Mouse (Mus musculus): ENCODE results near the gene Lrrc1.
A peak's percentile ranks its signal among the peaks of the same experiment; 100 is the strongest.

The Lrrc1 gene

GRCm38 (mm10) chr9:77463861-77464260 is 80.8 kb downstream of the Lrrc1 start:
- no peak for DNase-seq (ENCODE audit: low read depth, low spot score)

- DNase-seq (ENCODE audit: low read depth, low spot score), result peak; percentile 44
Observed at GRCm38 (mm10) chr9:77463195-77463594, 81.5 kb downstream of the Lrrc1 start.

DNA sequence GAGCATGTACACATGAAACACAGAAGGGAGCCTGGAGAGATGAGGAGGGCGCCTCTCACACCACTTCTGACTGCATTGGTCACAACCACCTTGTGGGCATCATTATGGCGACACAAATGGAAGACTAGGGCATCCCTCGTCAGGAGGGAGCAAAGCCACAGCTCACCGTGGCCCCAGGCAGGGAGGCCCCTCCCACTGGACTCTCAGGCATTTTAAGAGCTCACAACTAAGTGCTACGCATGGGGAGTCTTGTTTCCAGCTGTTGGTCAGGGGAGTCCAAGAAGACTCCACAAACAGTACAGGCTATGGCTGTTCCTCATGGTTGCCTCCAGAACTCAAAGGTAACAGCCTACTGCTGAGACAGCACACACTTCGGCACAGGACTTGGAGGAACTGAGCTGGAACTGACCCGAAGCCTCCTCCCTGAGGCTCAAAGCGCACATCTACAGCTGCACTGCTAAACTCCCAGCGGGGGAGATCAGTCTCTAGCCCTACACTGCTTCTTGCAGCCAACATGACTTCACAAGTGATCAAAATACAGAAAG is 83.2 kb downstream of the Lrrc1 start:
- no peak for DNase-seq (ENCODE audit: low read depth, low spot score)

GRCm38 (mm10) chr9:77460408-77460807 is 84.3 kb downstream of the Lrrc1 start:
- DNase-seq (ENCODE audit: low read depth, low spot score), result no peak

GRCm38 (mm10) chr9:77459365-77459764 is 85.3 kb downstream of the Lrrc1 start:
- no peak for DNase-seq (ENCODE audit: low read depth, low spot score)

DNA sequence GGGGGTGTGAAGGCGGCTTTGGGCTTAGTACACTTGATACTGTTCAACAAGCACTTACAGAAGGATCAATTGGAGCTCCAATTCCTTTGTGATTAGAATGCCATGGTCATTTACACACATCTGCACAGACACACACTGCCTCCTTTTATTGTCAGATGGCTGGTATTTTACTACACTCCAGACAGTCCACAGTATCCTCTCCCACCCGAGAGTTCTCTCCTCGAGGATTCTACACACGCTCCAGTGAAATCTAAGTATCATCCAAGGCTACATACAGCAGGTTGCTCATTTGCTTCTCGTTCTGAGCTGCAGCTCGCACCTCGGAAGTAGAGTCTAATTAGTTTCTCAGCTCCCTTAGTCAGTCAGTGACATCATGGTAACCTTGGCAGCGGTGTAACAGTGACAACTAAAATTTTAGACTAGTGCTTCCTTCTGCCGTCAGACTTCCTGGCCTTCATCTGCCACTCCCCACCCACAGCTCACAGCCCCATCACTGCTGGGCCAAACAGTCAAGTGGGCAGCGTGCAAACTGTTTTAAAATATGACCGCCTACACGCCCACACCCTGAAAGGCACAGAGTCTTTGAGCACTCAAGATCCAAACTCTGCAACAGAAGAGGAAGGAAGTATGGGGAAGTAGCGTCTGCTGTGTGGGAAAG is 88.4 kb downstream of the Lrrc1 start:
- peak; percentile 66 for DNase-seq (ENCODE audit: low read depth, low spot score)

DNA sequence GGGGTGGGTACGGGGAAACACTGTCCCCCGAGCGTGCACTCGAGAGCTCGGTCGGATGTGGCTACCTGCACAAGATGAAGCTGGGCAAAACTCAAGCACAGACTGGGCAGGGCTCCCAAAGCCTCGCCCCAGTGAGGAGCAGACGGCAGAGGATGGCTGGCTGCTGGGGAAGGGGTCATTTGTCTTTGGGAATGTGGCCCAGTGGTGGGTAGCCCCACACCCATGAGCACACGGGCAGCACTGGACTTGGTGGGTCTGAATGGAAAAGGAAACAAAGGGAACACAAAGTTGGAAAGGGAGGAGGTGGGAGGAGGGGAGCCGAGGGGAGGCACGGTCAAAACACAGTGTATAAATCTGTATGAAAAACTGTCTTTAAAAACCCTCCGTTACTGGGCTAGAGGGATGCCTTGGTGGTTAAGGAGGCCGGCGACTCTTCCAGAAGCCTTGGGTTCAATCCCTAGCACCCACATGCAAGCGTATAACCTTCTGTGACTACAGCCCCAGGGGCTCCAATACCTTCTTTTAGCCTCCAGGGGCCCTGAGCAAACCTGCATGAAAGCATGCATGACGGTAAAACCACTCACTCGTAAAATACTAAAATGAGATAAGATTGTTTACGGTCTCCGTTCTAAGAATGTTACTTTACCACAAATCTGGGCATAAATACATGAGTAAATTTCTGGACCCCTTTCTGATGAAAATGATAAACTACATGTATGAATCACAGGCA is 89.1 kb downstream of the Lrrc1 start:
- no peak for DNase-seq (ENCODE audit: low read depth, low spot score)

DNA sequence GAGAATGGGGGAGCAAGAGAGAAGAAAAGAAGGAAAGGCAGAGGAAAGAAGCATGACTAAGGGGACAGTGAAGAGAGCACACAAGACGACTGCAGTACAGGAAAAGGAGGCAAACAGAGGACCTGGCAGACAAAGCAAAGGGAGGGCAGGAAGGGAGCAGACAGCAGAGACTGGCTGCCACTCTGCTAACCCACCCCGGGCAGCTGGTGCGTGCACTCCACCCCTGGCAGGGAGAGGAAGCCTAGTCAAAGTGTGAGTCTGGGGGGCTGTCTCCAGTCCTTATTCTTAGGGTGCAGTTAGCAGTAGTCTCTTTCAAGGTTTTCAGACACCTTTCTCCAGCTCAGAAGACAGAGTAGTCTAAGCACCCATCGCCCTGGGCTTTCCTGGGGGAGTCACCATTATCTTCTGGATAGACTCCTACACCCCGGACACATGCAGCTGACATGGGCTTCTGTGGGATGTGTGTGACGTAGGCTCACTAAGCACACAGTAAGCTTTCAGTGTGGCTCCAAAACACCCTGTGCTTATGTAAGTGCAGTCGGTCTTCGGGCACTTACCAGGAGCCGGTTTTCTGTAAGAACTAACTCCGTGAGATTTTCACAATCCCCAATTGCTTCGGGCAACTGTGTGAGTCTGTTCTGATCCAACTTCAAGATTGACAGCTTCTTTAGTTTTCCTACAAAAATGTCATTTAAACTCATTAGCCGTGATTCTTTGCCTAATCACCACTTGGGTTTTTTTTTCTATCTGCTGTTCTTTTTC is 92.4 kb downstream of the Lrrc1 start:
- no peak for DNase-seq (ENCODE audit: low read depth, low spot score)

GRCm38 (mm10) chr9:77450447-77450846 is 94.2 kb downstream of the Lrrc1 start:
- no peak for DNase-seq (ENCODE audit: low read depth, low spot score)

GRCm38 (mm10) chr9:77444876-77445275 is 99.8 kb downstream of the Lrrc1 start:
- DNase-seq (ENCODE audit: low read depth, low spot score), result no peak

DNA sequence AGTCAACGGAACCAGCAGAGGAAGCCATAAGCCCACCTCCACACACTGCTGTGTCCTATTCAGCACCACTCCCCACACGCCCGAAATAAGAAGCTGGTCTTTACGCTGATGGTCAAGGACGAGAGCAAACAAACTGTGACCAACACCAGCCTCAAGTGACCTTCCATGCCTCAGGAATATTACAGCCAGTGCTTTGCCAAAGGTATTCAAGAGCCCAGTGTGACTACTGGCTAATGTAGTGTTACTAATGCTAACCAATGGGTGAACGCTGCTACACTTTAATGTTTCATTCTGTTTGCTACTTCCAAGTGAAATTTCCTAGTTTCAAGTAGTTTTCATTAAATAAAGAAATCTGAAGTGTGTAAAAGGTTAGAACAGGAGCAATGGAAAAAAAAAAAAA is 105.3 kb downstream of the Lrrc1 start:
- DNase-seq (ENCODE audit: low read depth, low spot score), result no peak

- DNase-seq (ENCODE audit: low read depth, low spot score), result no peak
Observed at GRCm38 (mm10) chr9:77438836-77439271, 105.8 kb downstream of the Lrrc1 start.

GRCm38 (mm10) chr9:77437131-77437530 is 107.5 kb downstream of the Lrrc1 start:
- DNase-seq (ENCODE audit: low read depth, low spot score), result no peak

- no peak for DNase-seq (ENCODE audit: low read depth, low spot score)
Observed at GRCm38 (mm10) chr9:77434965-77435364, 109.7 kb downstream of the Lrrc1 start.

DNA sequence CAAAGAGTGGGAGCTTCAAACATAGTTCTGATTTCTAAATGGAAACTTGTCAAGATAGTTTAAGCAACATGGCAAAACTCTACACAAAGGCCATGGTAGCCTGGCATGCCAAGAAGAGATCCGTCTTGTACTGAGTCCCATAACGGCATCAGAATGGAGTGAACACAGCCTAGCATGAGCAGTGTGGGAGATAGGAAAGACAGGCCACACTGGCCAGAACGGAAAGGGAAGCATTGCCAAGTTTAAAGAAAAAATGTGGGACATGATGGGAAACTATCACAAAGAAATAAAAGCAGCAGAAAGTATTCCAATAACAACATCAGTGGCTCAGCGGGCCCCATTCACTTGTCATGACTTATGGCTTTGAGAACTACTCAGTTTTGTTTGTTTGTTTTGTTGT is 111.2 kb downstream of the Lrrc1 start:
- DNase-seq (ENCODE audit: low read depth, low spot score), result no peak

DNA sequence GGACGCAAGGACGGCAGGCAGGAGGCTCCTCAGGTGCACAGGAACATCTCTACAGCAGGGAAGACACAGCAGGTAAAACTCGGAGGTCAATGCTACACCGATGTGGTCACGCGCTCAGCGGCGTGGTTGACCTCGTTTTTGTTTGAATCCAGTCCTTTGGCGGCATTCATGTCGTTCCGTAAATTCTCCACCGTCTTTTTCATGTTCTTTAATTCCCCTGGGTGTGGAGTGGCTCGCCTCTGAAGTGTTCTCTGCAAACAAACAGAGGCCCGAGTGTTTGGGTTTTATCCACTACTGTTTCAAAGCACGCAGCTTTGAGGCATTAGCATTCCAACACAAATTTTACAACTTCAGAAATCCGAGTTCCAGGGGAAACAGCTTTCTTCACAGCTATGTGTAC is 112.6 kb downstream of the Lrrc1 start:
- DNase-seq (ENCODE audit: low read depth, low spot score), result no peak

DNA sequence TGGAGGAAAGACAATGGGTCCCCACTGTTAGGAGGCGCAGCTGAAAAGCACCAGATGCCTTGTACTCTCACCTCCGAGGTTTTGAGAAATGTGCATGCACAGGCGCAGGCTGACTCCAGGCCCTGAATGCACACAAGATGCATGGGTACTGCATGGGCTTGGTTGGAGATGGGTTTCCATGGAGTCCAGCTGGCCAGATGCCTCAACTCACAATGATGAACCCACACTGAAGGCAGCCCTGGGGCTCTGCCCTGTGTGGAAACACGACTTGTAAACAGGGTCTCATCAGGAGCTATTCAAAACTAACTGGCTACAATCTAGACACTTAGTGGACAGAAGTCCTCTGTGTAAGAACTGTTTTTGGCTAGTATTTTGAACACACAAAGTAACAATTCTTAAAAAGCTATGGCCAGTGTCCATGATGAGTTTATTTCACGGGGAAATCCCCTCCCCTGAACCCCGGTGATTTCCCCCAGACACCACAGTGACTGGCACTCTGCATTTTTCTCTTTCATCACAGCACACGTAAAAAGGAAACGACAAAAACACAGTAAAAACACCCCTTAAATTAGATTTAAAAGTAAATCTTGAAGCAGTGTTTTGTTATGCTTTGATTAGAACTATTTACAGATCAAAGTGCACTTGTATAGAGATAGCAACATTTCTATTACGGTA is 114.1 kb downstream of the Lrrc1 start:
- peak; percentile 58 for DNase-seq (ENCODE audit: low read depth, low spot score)

DNA sequence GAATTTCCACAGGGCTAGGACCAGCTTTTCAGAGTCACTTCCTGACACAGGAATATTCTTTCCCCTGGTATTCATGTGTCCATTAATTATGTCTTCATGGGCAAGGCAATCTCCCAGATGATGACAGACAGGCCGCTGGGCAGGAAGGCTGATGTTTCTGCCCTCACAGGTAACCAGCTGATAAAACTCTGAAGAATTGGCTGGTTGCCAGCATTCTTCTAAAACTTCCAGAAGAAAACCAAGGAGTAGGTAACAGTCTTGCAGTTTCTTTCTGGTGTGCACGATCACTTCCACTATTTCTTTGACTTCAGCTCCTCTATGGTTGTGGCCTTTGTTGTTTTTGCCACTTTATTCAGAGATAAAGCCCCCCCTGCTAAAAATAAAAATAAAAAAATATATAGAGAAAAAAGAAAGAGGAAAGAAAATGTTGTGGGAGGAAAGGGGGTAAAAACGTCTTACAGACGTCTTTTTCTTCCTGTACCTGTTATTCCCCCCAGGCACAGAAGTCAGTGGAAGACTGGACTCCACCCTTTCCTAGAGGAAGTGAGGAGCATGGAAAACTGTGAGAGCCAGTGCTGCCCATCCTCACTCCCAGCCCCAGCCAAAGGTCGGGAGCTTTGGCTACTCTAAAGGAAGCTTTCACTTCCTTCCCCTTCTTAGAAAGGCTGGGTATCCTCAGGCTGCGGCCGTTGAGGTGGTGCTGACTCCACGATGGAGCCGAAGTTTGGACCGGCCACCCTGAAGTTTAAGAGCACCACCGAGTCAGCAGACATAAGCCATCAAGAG is 115.2 kb downstream of the Lrrc1 start:
- DNase-seq (ENCODE audit: low read depth, low spot score), result no peak

DNA sequence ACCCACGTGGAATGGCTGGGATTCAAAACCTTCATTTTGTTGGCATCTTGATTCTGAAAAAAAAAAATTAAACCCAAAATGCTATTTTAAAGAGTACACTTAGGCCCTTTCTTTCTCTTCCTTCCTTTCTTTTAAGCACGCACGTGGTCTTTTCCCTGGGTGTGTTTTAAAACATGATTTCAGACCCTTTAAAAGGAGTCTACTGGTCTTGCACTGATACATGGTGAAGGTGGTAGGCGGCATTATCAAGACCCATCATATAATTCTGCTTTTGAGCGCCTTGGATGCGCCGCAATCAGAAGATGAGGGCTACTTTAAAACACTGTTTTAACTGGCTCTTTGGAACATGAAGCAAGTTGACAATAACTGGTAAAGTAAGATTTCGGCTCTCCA is 115.9 kb downstream of the Lrrc1 start:
- no peak for DNase-seq (ENCODE audit: low read depth, low spot score)

GRCm38 (mm10) chr9:77428115-77428747 is 116.4 kb downstream of the Lrrc1 start:
- DNase-seq (ENCODE audit: low read depth, low spot score), result no peak
